Mouse (Mus musculus): Measurements from ENCODE around the gene Gm15091. TPM values are rescaled to one million over a fixed set of nuclear protein-coding genes. Genes with fewer than 3 reads are reported as not detected.

The Gm15091 gene
- polyA plus RNA-seq (2017; shearing (Covaris generic)) = not detected

GRCm38 (mm10) chrX:149941355-149941754 lies at the start of gene Gm15091:
Gm15091 (plus strand) TSS chrX:149941655.

Other genes starting within 250 kb of the Gm15091 start
- gene Gm15097, start 157.2 kb upstream of the Gm15091 start, polyA plus RNA-seq (2017; shearing (Covaris generic)) = not detected

Data from inflammation-experienced regulatory T-cells (primary cell).